Mouse (Mus musculus): ENCODE measurements around the gene Znhit3. TPM values are rescaled to one million over a fixed set of nuclear protein-coding genes. Genes with fewer than 3 reads are reported as not detected.
A peak's percentile ranks its signal among the peaks of the same experiment; 100 is the strongest.

Znhit3 gene
- total and polyA plus RNA-seq, 3 experiments: 2.4 to 40.2 (median 22.1) TPM

DNA sequence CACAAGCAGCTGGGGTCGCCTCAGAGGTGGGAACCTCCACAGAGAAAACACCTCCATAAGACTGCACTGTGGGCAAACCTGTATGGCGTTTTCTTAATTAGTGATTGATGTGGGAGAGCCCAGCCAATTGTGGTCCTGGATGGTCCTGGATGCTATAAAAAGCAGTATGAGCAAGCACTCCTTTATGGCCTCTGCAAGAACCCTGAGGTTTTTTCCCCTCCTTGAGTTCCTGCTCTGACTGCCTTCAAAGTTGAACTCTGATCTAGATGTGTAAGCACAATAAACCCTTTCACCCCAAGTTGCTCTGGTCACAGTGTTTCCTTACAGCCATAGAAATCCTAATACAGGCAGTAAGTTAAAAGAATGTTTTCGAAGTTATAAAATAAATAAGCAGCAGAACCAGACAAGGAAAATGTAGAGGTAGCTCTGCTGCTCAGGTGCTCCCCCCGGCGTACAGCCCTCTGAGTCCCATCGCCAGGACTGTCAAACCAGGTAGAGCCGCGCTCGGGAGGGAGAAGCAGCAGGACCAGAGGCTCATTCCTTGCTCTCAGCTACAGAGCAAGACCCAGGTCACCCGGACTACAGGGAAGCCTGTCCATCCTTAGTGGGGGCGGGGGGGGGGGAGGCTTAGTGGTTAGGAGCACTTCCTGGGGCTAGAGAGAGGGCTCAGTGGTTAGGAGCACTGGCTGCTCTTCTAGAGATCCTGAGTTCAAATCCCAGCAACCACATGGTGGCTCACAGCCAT, 29.2 kb downstream of the Znhit3 start:
- no peak for TF ChIP-seq GATA1 (IDR thresholded peaks at IDR 0.05; ENCODE audit: borderline replicate concordance, low read length)
- no peak overlapping the region for H3K4me3 ChIP-seq (ENCODE audit: low read depth, low read length)
- DNase-seq (ENCODE audit: low spot score): no peak
- no peaks in the 10 kb centered on the region for H3K27me3 ChIP-seq (ENCODE audit: insufficient read depth, low read length)
- H3K9me3 ChIP-seq (replicated peaks): no peaks in the 10 kb centered on the region
- H3K36me3 ChIP-seq (replicated peaks): peaks cover 90% of the 10 kb centered on the region
- no peak for ATAC-seq (ENCODE audit: extremely low read depth, insufficient number of reproducible peaks, low FRiP score, poor library complexity, severe bottlenecking)
- peaks cover 7% of the 10 kb centered on the region; the same call in 1 of the 2 replicates for H3K4me1 ChIP-seq (ENCODE audit: insufficient read depth, low read depth, low read length)

DNA sequence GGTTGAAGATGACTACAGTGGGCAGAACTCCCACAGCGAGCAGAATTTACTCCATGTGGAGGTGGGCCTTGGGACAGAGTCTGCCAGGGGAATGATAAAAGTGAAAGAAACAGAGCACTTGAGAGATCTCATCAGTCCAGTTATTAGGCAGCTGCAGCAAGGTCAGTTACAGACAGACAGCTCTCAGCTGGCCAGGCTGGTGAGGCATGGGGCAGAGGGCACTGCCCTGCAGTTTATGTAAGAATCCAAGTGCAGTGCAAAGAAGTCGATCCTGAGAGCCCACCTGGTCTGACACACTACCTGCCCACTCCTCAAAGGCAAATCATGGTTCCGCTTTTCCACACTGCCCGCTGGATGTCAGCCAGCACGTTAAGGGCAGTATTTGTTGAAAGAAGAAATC, 29.9 kb downstream of the Znhit3 start:
- peaks cover 14% of the 10 kb centered on the region for H3K4me1 ChIP-seq (ENCODE audit: insufficient read depth, low read depth, low read length)
- ATAC-seq (ENCODE audit: extremely low read depth, insufficient number of reproducible peaks, low FRiP score, poor library complexity, severe bottlenecking): no peak
- TF ChIP-seq GATA1 (IDR thresholded peaks at IDR 0.05; ENCODE audit: borderline replicate concordance, low read length) (no peak), POLR2AphosphoS5 (IDR thresholded peaks at IDR 0.05; ENCODE audit: insufficient replicate concordance, low read depth, low read length) (no peak), TAL1 (conservative IDR thresholded peaks at IDR 0.05; ENCODE audit: low read depth, low read length) (no peak), GATA2 (IDR thresholded peaks at IDR 0.05; ENCODE audit: borderline replicate concordance, low read depth, low read length) (no peak), CTCF (IDR thresholded peaks at IDR 0.05; ENCODE audit: low read depth, low read length) (no peak)
- peaks cover 90% of the 10 kb centered on the region for H3K36me3 ChIP-seq (replicated peaks)
- no peak for DNase-seq (ENCODE audit: low spot score)
- no peaks in the 10 kb centered on the region for H3K27me3 ChIP-seq (ENCODE audit: insufficient read depth, low read length)
- no peak overlapping the region for H3K4me3 ChIP-seq (ENCODE audit: low read depth, low read length)
- no peaks in the 10 kb centered on the region for H3K9me3 ChIP-seq (replicated peaks)

DNA sequence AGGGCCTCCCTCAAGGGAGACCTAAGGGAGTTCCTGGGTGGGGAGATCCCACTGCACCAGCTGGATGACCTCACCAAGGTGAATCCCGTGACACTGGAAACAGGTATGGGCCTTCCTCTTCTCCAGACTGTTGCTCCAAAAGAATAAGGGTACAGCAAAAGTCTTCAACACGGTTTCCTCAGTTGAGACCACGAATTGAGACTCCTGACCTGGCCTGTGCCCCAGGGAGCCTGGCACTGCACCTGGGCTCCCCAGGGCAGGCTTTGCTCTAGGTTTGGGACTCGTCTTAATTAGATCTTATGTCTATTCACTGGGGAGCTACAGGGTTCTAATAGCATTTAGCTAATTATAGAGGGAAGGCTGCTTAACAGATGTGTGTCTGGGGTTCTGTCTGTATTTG, 30.9 kb downstream of the Znhit3 start:
- peaks cover 22% of the 10 kb centered on the region for H3K4me1 ChIP-seq (ENCODE audit: insufficient read depth, low read depth, low read length)
- H3K27me3 ChIP-seq (ENCODE audit: insufficient read depth, low read length): no peaks in the 10 kb centered on the region
- H3K9me3 ChIP-seq (replicated peaks): no peaks in the 10 kb centered on the region
- H3K36me3 ChIP-seq (replicated peaks): peaks cover 86% of the 10 kb centered on the region
- TF ChIP-seq POLR2AphosphoS5 (IDR thresholded peaks at IDR 0.05; ENCODE audit: insufficient replicate concordance, low read depth, low read length) (no peak), GATA1 (IDR thresholded peaks at IDR 0.05; ENCODE audit: borderline replicate concordance, low read length) (no peak), TAL1 (conservative IDR thresholded peaks at IDR 0.05; ENCODE audit: low read depth, low read length) (no peak), CTCF (IDR thresholded peaks at IDR 0.05; ENCODE audit: low read depth, low read length) (no peak), GATA2 (IDR thresholded peaks at IDR 0.05; ENCODE audit: borderline replicate concordance, low read depth, low read length) (no peak)
- no peak for DNase-seq (ENCODE audit: low spot score)
- H3K4me3 ChIP-seq (ENCODE audit: low read depth, low read length): no peak overlapping the region
- ATAC-seq (ENCODE audit: extremely low read depth, insufficient number of reproducible peaks, low FRiP score, poor library complexity, severe bottlenecking): no peak

DNA sequence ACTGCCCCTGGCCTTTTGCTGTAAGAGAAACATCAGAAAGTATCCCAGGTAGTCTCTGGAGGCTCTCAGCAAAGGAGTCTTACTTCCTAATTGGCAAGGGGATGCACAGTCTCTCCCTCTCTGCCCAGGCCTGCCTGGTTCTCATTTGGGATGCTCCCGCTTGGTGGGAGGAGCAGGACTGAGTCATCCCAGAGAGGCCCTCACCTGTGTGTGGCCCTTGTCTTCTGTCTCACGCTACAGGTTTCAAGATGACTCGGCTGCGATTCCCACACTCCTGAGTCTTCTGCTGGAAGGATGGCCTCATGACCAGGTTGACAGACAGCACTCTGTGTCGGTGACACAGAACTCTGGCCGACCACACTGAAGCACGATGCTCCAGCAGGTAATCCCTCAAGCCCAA, 33.8 kb downstream of the Znhit3 start:
- H3K36me3 ChIP-seq (replicated peaks): peaks cover 72% of the 10 kb centered on the region
- H3K4me1 ChIP-seq (ENCODE audit: insufficient read depth, low read depth, low read length): peaks cover 45% of the 10 kb centered on the region
- no peaks in the 10 kb centered on the region for H3K27me3 ChIP-seq (ENCODE audit: insufficient read depth, low read length)
- DNase-seq (ENCODE audit: low spot score): no peak
- no peak overlapping the region for H3K4me3 ChIP-seq (ENCODE audit: low read depth, low read length)
- no peak for TF ChIP-seq GATA2 (IDR thresholded peaks at IDR 0.05; ENCODE audit: borderline replicate concordance, low read depth, low read length)
- no peak for TF ChIP-seq POLR2AphosphoS5 (IDR thresholded peaks at IDR 0.05; ENCODE audit: insufficient replicate concordance, low read depth, low read length)
- no peak for TF ChIP-seq TAL1 (conservative IDR thresholded peaks at IDR 0.05; ENCODE audit: low read depth, low read length)
- no peak for TF ChIP-seq CTCF (IDR thresholded peaks at IDR 0.05; ENCODE audit: low read depth, low read length)
- TF ChIP-seq GATA1 (IDR thresholded peaks at IDR 0.05; ENCODE audit: borderline replicate concordance, low read length): no peak
- no peak for ATAC-seq (ENCODE audit: extremely low read depth, insufficient number of reproducible peaks, low FRiP score, poor library complexity, severe bottlenecking)
- H3K9me3 ChIP-seq (replicated peaks): no peaks in the 10 kb centered on the region

DNA sequence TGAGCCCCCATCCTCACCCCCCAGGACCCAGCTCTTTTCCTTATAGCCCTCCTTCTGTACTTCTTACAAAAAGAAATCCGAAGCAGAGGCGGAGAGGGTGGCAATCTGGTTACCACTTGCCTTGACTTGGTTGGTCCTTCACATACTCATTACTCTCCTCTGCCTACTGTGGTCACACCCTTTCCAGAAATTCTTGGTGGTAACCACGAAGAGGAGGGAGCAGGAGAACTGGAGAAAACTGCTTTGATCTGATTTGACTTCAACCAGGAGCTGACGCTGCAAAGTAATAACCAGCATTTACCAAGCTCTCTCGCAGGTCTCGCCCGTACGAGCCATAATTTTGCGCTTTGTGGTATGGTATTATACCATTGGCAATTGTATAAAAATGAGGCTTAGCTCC, 35.2 kb downstream of the Znhit3 start:
- Histone ChIP-seq H3K4me3 (ENCODE audit: low read depth, low read length) (peak overlapping the region; percentile 85), H3K27me3 (ENCODE audit: insufficient read depth, low read length) (no peaks in the 10 kb centered on the region), H3K4me1 (ENCODE audit: insufficient read depth, low read depth, low read length) (peaks cover 52% of the 10 kb centered on the region), H3K9me3 (replicated peaks) (no peaks in the 10 kb centered on the region), H3K36me3 (replicated peaks) (peaks cover 70% of the 10 kb centered on the region)
- no peak for ATAC-seq (ENCODE audit: extremely low read depth, insufficient number of reproducible peaks, low FRiP score, poor library complexity, severe bottlenecking)
- no peak for DNase-seq (ENCODE audit: low spot score)
- TF ChIP-seq GATA2 (IDR thresholded peaks at IDR 0.05; ENCODE audit: borderline replicate concordance, low read depth, low read length): no peak
- no peak for TF ChIP-seq CTCF (IDR thresholded peaks at IDR 0.05; ENCODE audit: low read depth, low read length)
- TF ChIP-seq TAL1 (conservative IDR thresholded peaks at IDR 0.05; ENCODE audit: low read depth, low read length): no peak
- no peak for TF ChIP-seq POLR2AphosphoS5 (IDR thresholded peaks at IDR 0.05; ENCODE audit: insufficient replicate concordance, low read depth, low read length)
- TF ChIP-seq GATA1 (IDR thresholded peaks at IDR 0.05; ENCODE audit: borderline replicate concordance, low read length): no peak

DNA sequence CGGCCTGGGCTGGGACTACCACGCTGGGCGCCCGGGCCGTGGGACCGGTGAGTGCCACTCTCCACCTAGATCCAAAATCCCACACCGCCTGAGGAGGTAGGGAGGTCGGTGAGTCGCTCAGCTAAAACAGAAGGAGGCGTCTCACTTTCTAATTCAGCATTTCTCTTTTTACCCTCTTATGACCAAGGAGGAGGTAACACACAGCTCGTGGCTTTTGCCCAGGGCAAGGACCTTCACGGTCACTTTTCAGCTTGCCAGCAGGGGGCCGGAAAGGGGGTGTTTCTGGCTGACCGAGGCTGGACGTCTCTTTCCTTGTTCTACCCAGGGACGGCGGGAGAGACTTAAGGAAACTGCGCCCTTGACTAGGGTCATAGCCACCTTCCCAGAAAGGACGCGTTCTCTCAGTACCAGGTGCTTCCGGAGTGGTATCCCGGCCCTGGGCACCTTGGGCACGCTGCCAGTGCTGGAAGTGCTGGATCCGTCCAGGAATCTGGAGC, 35.7 kb downstream of the Znhit3 start:
- no peaks in the 10 kb centered on the region for H3K27me3 ChIP-seq (ENCODE audit: insufficient read depth, low read length)
- peak overlapping the region; percentile 85 for H3K4me3 ChIP-seq (ENCODE audit: low read depth, low read length)
- H3K36me3 ChIP-seq (replicated peaks): peaks cover 68% of the 10 kb centered on the region
- DNase-seq (ENCODE audit: low spot score): peak; percentile 37
- ATAC-seq (ENCODE audit: extremely low read depth, insufficient number of reproducible peaks, low FRiP score, poor library complexity, severe bottlenecking): 0 out of 2 replicates have a peak, but pooled peaks have one; percentile 22
- TF ChIP-seq TAL1 (conservative IDR thresholded peaks at IDR 0.05; ENCODE audit: low read depth, low read length): no peak
- no peak for TF ChIP-seq GATA2 (IDR thresholded peaks at IDR 0.05; ENCODE audit: borderline replicate concordance, low read depth, low read length)
- no peak for TF ChIP-seq CTCF (IDR thresholded peaks at IDR 0.05; ENCODE audit: low read depth, low read length)
- no peak for TF ChIP-seq GATA1 (IDR thresholded peaks at IDR 0.05; ENCODE audit: borderline replicate concordance, low read length)
- no peak for TF ChIP-seq POLR2AphosphoS5 (IDR thresholded peaks at IDR 0.05; ENCODE audit: insufficient replicate concordance, low read depth, low read length)
- no peaks in the 10 kb centered on the region for H3K9me3 ChIP-seq (replicated peaks)
- peaks cover 52% of the 10 kb centered on the region for H3K4me1 ChIP-seq (ENCODE audit: insufficient read depth, low read depth, low read length)
